Mouse (Mus musculus) MEL (cell line): ENCODE measurements around the gene Rps6kb2. TPM values are rescaled to one million over a fixed set of nuclear protein-coding genes. Genes with fewer than 3 reads are reported as not detected.

ENCODE experiments used
- DNase-seq: peaks from one replicate; pipeline ENCODE4 v3.0.0; 2011; ENCODE audit warnings: low read depth, low spot score
- H3K27ac ChIP-seq: 2 replicates; pipeline ENCODE4 v1.5.1; 2012; ENCODE audit warnings: low read depth, mild to moderate bottlenecking, control low read depth, low read length, moderate library complexity; ENCODE audit not compliant: control insufficient read depth
- H3K27me3 ChIP-seq, 2 experiments: fragments of 150-350 bp in 1 of 2; sonication (generic) in 1 of 2; 2 replicates each; pipeline ENCODE4 v1.6.1; 2012; ENCODE audit warnings: low read length in 2 of 2, mild to moderate bottlenecking in 2 of 2, improper control_type of control experiment in 1 of 2, moderate library complexity in 1 of 2; ENCODE audit not compliant: insufficient read depth in 2 of 2, control insufficient read depth in 1 of 2
- H3K36me3 ChIP-seq, 2 experiments: 2 replicates each; pipeline ENCODE4 v1.6.1; 2012 to 2014; ENCODE audit warnings: low read length in 2 of 2, improper control_type of control experiment in 1 of 2, inconsistent platforms in 1 of 2, mild to moderate bottlenecking in 1 of 2; ENCODE audit not compliant: insufficient read depth in 2 of 2, control insufficient read depth in 1 of 2
- H3K4me1 ChIP-seq, 2 experiments: fragments of 150-350 bp in 1 of 2; sonication (generic) in 1 of 2; 2 replicates each; pipeline ENCODE4 v1.6.1; 2012; ENCODE audit warnings: low read length in 2 of 2, improper control_type of control experiment in 1 of 2, mild to moderate bottlenecking in 1 of 2; ENCODE audit not compliant: insufficient read depth in 2 of 2, control insufficient read depth in 1 of 2
- H3K4me3 ChIP-seq, 2 experiments: fragments of 150-350 bp in 1 of 2; sonication (generic) in 1 of 2; 2 replicates each; pipeline ENCODE4 v1.5.1; 2012; ENCODE audit warnings: low read depth in 2 of 2, low read length in 2 of 2, mild to moderate bottlenecking in 2 of 2, moderate library complexity in 2 of 2, control low read depth in 1 of 2, improper control_type of control experiment in 1 of 2; ENCODE audit not compliant: control insufficient read depth in 1 of 2, insufficient read depth in 1 of 2
- H3K79me2 ChIP-seq: 2 replicates; pipeline ENCODE4 v1.6.1; 2012; ENCODE audit warnings: mild to moderate bottlenecking, low read length, moderate library complexity; ENCODE audit not compliant: control insufficient read depth, poor library complexity, insufficient read depth
- H3K9ac ChIP-seq: 2 replicates; pipeline ENCODE4 v1.6.1; 2012; ENCODE audit warnings: low read depth, mild to moderate bottlenecking, control low read depth, low read length, moderate library complexity; ENCODE audit not compliant: control insufficient read depth, poor library complexity, severe bottlenecking
- H3K9me3 ChIP-seq: fragments of 150-350 bp; sonication (generic); replicated peaks from 2 replicates; pipeline ENCODE4 v1.6.1; 2012; ENCODE audit warnings: mild to moderate bottlenecking, low read length, improper control_type of control experiment, moderate library complexity; ENCODE audit not compliant: insufficient read depth
- CHD1 ChIP-seq: IDR thresholded peaks from 2 replicates; pipeline ENCODE4 v1.6.1; 2012; ENCODE audit warnings: low read depth, mild to moderate bottlenecking, inconsistent platforms, low read length, improper control_type of control experiment
- CHD2 ChIP-seq: IDR thresholded peaks from 2 replicates; pipeline ENCODE4 v1.6.1; 2011; ENCODE audit warnings: low read length, improper control_type of control experiment
- EP300 ChIP-seq, 2 experiments: IDR thresholded peaks; 2 replicates each; pipeline ENCODE4 v1.6.1; 2011; ENCODE audit warnings: improper control_type of control experiment in 2 of 2, low read length in 2 of 2, low read depth in 1 of 2, mild to moderate bottlenecking in 1 of 2
- ETS1 ChIP-seq: IDR thresholded peaks from 2 replicates; pipeline ENCODE4 v1.6.1; 2012; ENCODE audit warnings: low read depth, mild to moderate bottlenecking, inconsistent platforms, low read length, improper control_type of control experiment, moderate library complexity
- GABPA ChIP-seq: IDR thresholded peaks from 2 replicates; pipeline ENCODE4 v1.6.1; 2012; ENCODE audit warnings: low read depth, mild to moderate bottlenecking, inconsistent platforms, low read length, improper control_type of control experiment, moderate library complexity
- JUND ChIP-seq: IDR thresholded peaks from 2 replicates; pipeline ENCODE4 v1.6.1; 2011; ENCODE audit warnings: low read depth, mild to moderate bottlenecking, improper control_type of control experiment, low read length
- MAFK ChIP-seq: IDR thresholded peaks from 2 replicates; pipeline ENCODE4 v1.6.1; 2011; ENCODE audit warnings: low read depth, mild to moderate bottlenecking, low read length, improper control_type of control experiment, borderline replicate concordance
- MXI1 ChIP-seq: IDR thresholded peaks from 2 replicates; pipeline ENCODE4 v1.6.1; 2011; ENCODE audit warnings: mild to moderate bottlenecking, low read depth, low read length, improper control_type of control experiment
- MYC ChIP-seq: IDR thresholded peaks from 2 replicates; pipeline ENCODE4 v1.6.1; 2011; ENCODE audit warnings: low read depth, mild to moderate bottlenecking, low read length, improper control_type of control experiment, moderate library complexity
- POLR2A ChIP-seq, 2 experiments: IDR thresholded peaks; 2 replicates each; pipeline ENCODE4 v1.6.1; 2011 to 2012; ENCODE audit warnings: low read length in 2 of 2, mild to moderate bottlenecking in 2 of 2, control low read depth in 1 of 2, improper control_type of control experiment in 1 of 2, low read depth in 1 of 2, moderate library complexity in 1 of 2; ENCODE audit not compliant: control insufficient read depth in 1 of 2, insufficient read depth in 1 of 2, poor library complexity in 1 of 2
- POLR2AphosphoS2 ChIP-seq: IDR thresholded peaks from 2 replicates; pipeline ENCODE4 v1.6.1; 2011; ENCODE audit warnings: low read length, improper control_type of control experiment
- RAD21 ChIP-seq: IDR thresholded peaks from 2 replicates; pipeline ENCODE4 v1.6.1; 2011; ENCODE audit warnings: mild to moderate bottlenecking, low read depth, low read length, improper control_type of control experiment
- SMC3 ChIP-seq: IDR thresholded peaks from 2 replicates; pipeline ENCODE4 v1.6.1; 2011; ENCODE audit warnings: low read depth, low read length, improper control_type of control experiment
- TAL1 ChIP-seq: IDR thresholded peaks from 2 replicates; pipeline ENCODE4 v1.6.1; 2012; ENCODE audit warnings: mild to moderate bottlenecking, inconsistent platforms, low read length, moderate library complexity, mixed read lengths
- TBP ChIP-seq: IDR thresholded peaks from 2 replicates; pipeline ENCODE4 v1.8.0; 2011; ENCODE audit warnings: low read depth, low read length, improper control_type of control experiment
- UBTF ChIP-seq: IDR thresholded peaks from 2 replicates; pipeline ENCODE4 v1.6.1; 2012; ENCODE audit warnings: low read depth, mild to moderate bottlenecking, inconsistent platforms, low read length, improper control_type of control experiment, moderate library complexity, borderline replicate concordance; ENCODE audit not compliant: insufficient read depth
- ZC3H11A ChIP-seq: IDR thresholded peaks from 2 replicates; pipeline ENCODE4 v1.6.1; 2012; ENCODE audit warnings: low read depth, mild to moderate bottlenecking, inconsistent platforms, low read length, improper control_type of control experiment
- ZKSCAN1 ChIP-seq: IDR thresholded peaks from 2 replicates; pipeline ENCODE4 v1.6.1; 2012; ENCODE audit warnings: low read depth, mild to moderate bottlenecking, inconsistent platforms, low read length, improper control_type of control experiment, moderate library complexity
- ZNF384 ChIP-seq: IDR thresholded peaks from 2 replicates; pipeline ENCODE4 v1.6.1; 2012; ENCODE audit warnings: low read depth, mild to moderate bottlenecking, inconsistent platforms, low read length, improper control_type of control experiment
- polyA plus RNA-seq, 2 experiments: library from polyadenylated mRNA; stranded (reverse) in 1 of 2; unstranded in 1 of 2; fragments of >175 nt in 1 of 2; fragments of >200 nt in 1 of 2; gene quantifications; 2 replicates each; pipeline versions ENCODE4 v1.2.1 to v1.2.4; 2012; ENCODE audit warnings: low replicate concordance in 2 of 2, low read depth in 1 of 2; ENCODE audit not compliant: insufficient read length in 2 of 2, insufficient read depth in 1 of 2, missing spikeins in 1 of 2
- total RNA-seq: library from RNA; depleted of rRNA; stranded (reverse); fragments of 300-350 nt; gene quantifications from 2 replicates; pipeline ENCODE4 v1.2.3, GENCODE M21; 2012

Gene Rps6kb2
- total and polyA plus RNA-seq, 3 experiments, result 8.7 to 19.8 TPM; not detected in 1

DNA sequence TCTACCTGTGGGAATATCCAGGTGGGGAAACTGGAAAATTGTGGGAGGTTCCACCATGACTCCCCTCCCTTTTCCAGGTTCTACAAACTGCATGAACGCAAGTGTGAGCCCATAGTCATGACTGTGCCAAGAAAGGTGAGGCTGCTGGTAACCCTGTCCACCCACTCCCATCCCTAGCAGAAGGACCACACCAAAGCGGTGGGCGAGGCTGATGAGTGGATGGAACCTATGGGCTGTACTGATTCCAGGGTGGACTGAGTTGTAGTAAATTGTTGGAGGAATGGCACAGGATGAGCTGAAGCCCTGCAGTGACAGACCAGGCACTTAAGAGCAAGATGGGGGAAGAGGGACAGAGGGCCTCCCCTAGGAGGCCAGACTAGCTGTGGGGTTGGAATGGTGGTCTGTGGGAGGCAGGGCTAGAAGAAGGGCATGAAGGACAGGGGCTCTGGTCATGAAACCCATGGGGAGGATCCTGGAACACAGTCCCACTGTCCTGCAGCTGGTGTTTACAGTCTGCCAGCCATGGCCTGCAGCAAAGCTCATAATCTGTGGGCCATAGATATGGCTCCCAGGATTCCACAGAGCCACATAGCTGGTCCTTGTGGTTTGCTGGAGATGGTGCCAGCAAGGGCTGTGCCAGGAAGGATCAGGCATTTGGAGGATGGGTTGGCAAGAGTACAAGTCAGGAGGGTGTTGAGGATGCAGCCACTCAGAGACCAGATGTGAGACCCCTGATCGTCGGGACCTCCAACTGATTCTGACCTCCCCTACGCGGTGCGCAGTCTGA lies 10.5 kb downstream of the Rps6kb2 start:
- no peak overlapping the region for H3K4me3 ChIP-seq
- no peaks in the 10 kb centered on the region for H3K9me3 ChIP-seq
- no peak overlapping the region for H3K27ac ChIP-seq
- peaks cover 15% of the 10 kb centered on the region for H3K79me2 ChIP-seq
- H3K27me3 ChIP-seq, result no peaks in the 10 kb centered on the region
- TF ChIP-seq MXI1 (no peak), POLR2AphosphoS2 (0 out of 2 replicates have a peak, but pooled peaks have one; percentile 22)
- peaks cover 1 to 5% of the 10 kb centered on the region in 2 experiments; a peak in 2 of 4 replicates for H3K36me3 ChIP-seq
- H3K4me1 ChIP-seq, result peaks cover 9 to 22% of the 10 kb centered on the region in 2 experiments; a peak in 3 of 4 replicates
- no peak for DNase-seq
- no peak overlapping the region for H3K9ac ChIP-seq

DNA sequence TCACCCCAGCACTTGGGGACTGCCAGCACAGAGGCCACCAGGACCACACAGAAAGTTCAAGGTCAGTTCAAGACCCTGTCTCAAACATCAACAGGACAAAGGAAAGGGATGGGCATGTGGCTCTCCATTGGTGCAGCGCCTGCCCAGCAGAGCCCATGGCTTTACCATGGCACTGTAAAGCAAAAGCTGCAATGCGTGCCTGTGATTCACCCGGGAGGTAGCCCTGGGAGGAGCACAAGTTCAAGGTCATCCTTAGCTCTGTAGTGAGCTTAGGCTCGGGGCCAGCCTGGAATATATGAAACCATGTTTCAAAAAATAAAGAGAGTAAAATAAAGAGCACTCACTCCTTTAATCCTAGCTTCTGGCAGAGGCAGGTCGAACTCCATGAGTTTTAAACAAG lies 11.3 kb downstream of the Rps6kb2 start:
- peaks cover 9 to 22% of the 10 kb centered on the region in 2 experiments; a peak in 3 of 4 replicates for H3K4me1 ChIP-seq
- H3K27ac ChIP-seq, result no peak overlapping the region
- H3K4me3 ChIP-seq, result no peak overlapping the region
- H3K9me3 ChIP-seq, result no peaks in the 10 kb centered on the region
- peaks cover 15% of the 10 kb centered on the region for H3K79me2 ChIP-seq
- H3K9ac ChIP-seq, result no peak overlapping the region
- TF ChIP-seq EP300 (IDR thresholded peaks at IDR 0.05; ENCODE audit: low read depth in 1 of 2, low read length in 2 of 2), result no peak
- no peak for TF ChIP-seq ZNF384
- no peak for TF ChIP-seq CHD2
- TF ChIP-seq JUND, result no peak
- TF ChIP-seq TAL1, result no peak
- TF ChIP-seq RAD21, result no peak
- TF ChIP-seq MYC, result no peak
- no peak for TF ChIP-seq SMC3
- no peak for TF ChIP-seq POLR2A (IDR thresholded peaks at IDR 0.05; ENCODE audit: control insufficient read depth in 1 of 2, insufficient read depth in 1 of 2, low read depth in 1 of 2, low read length in 2 of 2, poor library complexity in 1 of 2)
- TF ChIP-seq CHD1, result no peak
- no peak for TF ChIP-seq MXI1
- TF ChIP-seq GABPA, result no peak
- TF ChIP-seq ZC3H11A, result no peak
- no peak for TF ChIP-seq ETS1
- no peak for TF ChIP-seq TBP
- no peak for TF ChIP-seq UBTF
- TF ChIP-seq MAFK, result no peak
- TF ChIP-seq ZKSCAN1, result no peak
- no peaks in the 10 kb centered on the region for H3K27me3 ChIP-seq
- peaks cover 1 to 5% of the 10 kb centered on the region in 2 experiments; a peak in 2 of 4 replicates for H3K36me3 ChIP-seq
- DNase-seq, result no peak
